Mouse (Mus musculus) c-Kit-negative CD71-positive TER-119-positive erythroid progenitor cells, embryonic 14.5 days (primary cell): ENCODE data around the gene Polr2b.

Experiments used
- DNase-seq: peaks from one replicate; pipeline ENCODE4 v3.0.0-alpha.2; 2013; ENCODE audit warnings: low read depth, low spot score

Polr2b gene

DNA sequence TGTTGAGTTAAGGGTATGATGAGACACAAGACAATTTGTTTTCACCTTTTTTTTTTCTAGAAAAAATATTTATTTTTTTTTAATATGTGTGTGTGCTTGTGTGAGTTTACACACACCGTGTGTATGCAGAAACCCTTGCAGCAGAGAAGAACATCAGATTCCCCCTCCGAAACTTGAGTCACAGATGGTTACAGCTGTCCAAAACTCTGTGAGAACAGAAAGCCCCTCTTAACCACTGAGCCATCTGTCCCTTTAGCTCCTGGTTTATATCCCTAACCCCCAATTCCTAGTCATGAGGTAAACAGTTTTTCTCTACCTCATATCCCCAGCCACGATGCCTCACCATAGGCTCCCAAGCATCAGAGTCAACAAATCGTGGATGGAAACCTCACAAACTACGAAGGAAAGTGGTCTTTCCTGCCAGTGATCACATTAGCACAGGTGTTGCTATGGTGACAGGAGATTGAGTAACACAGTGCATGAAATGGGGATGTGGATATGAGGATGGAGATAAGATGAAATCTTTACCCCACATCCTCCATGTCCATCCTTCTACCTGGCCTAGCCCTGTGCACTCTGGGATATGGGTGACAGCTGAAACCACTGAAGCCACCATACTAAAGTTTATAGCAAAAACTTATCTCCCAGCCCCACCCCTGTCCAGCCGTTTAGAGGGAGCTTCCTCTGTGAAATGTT lies 76.1 kb downstream of the Polr2b start:
- no peak for DNase-seq

GRCm38 (mm10) chr5:77386596-77387413 lies 76.9 kb downstream of the Polr2b start:
- no peak for DNase-seq

DNA sequence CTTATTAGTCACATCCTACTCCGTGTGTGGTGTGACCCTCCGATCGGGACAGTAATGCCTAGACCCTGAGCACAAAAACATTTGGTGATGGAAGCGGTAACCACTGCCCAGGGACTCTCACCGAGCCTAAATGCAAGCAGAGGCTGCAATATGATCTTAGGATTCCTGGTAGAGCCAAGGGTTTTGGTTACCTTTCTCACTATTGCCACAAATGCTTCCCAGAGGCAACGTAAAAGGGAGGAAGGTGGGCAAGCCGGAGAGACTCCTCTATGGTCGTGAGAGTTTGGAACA lies 77.4 kb downstream of the Polr2b start:
- DNase-seq: no peak

DNA sequence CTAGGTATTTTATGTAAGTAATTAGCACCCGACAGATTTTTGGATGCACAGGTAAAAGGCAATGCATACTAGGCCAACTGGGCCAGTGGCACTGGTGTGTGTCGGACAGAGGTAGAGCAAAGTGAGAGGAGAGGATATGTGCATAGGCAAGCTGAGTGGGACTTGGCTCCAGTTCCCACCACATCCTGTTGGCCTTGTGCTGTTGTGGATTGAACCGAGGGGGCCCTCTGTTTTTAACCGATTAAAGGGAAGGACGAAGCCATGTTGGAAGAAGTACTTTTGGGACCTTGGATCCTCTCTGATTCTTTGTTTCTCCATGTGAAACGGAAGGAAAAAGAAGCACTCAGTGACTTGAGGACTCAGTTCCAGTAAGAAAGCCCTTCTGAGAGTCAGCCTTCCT lies 78.4 kb downstream of the Polr2b start:
- no peak for DNase-seq

GRCm38 (mm10) chr5:77390272-77390671 lies 80.3 kb downstream of the Polr2b start:
- DNase-seq: no peak

DNA sequence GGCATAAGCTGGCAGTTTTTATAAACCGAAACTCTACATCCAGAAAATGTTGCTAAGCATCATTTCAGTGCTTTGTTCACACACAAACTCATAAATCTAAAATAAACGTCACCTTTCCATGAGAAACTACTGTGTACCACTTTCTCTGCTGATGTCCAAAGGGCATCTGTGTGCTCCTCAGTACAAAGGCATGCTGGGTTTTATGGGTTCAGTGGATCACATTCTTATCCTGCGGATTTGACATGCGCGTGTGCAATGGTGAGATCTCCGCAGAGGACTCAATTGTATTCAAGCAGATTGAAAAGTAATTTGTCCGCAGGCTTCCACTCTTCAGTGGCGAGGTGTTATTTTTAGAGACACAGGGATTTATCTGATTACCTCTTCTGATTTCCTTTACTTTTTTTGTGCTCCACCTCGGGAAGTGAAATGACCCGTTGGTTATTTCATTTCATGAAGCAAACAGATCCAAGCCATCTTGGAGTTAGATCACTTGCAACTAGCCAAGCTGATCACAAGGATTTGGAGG lies 83.2 kb downstream of the Polr2b start:
- no peak for DNase-seq

GRCm38 (mm10) chr5:77393990-77394618 lies 84.2 kb downstream of the Polr2b start:
- DNase-seq: no peak

- DNase-seq: no peak
Observed at GRCm38 (mm10) chr5:77398285-77399057, 88.5 kb downstream of the Polr2b start.
